Mouse (Mus musculus) megakaryocyte, embryonic 14.5 days (primary cell): Measurements from ENCODE around the gene Pigw.

Source experiments
- FLI1 ChIP-seq: IDR thresholded peaks from 2 replicates; pipeline ENCODE4 v1.6.1; 2012; ENCODE audit warnings: low read length, inconsistent platforms, mixed read lengths
- GATA1 ChIP-seq: IDR thresholded peaks from 3 replicates; pipeline ENCODE4 v1.6.1; 2012; ENCODE audit warnings: mixed read lengths, low read length, inconsistent platforms, borderline replicate concordance

- TF ChIP-seq FLI1 (no peak), GATA1 (no peak)
Observed at GRCm38 (mm10) chr11:84893113-84893512, 13.0 kb upstream of the Pigw start.
